Mouse (Mus musculus) liver, embryonic 14.5 days (tissue): ENCODE data around the gene Syna.

Source experiments
- CTCF ChIP-seq: IDR thresholded peaks from 2 replicates; pipeline ENCODE4 v1.5.1; 2016; ENCODE audit warnings: antibody characterized with exemption, low read depth, control low read depth
- EP300 ChIP-seq: IDR thresholded peaks from 2 replicates; pipeline ENCODE4 v1.6.1; 2016; ENCODE audit warnings: antibody characterized with exemption, low read depth

- TF ChIP-seq CTCF (no peak), EP300 (no peak)
Measured at GRCm38 (mm10) chr5:134560071-134560449, at the start of gene Syna.
